Comparison of ENCODE assay signal across 17 mouse cellular contexts in genomic region chr10:42953601-42954000, GRCm38 (mm10).
"Had no signal": no experiment of that assay in that cellular context is flagged by ENCODE, and none has a peak within 500 bp of the region (broad histone marks: within the 10 kb centered on the region; RNA-seq: fewer than 3 reads in every experiment).

No protein-coding gene starts in this region.

- H3K9me3 ChIP-seq: neural tube, embryonic 12.5 days; neural tube, embryonic 13.5 days; neural tube, embryonic 15.5 days; stomach, embryonic 15.5 days had no signal

- DNase-seq: retina, postnatal 1 day; right cerebral cortex, adult 18-20 months; right cerebral cortex, postnatal 14 days; right cerebral cortex, postnatal 25 days; right cerebral cortex, postnatal 4 days; spleen, adult 18-20 months; thymus, adult 18-20 months; thymus, adult 2 months; thymus, postnatal 14 days; thymus, postnatal 25 days; thymus, postnatal 36 days; thymus, postnatal 4 days had no signal

- H3K27ac ChIP-seq: neural tube, embryonic 12.5 days; neural tube, embryonic 13.5 days; neural tube, embryonic 15.5 days; stomach, embryonic 15.5 days; stomach, postnatal 0 days had no signal

- H3K4me2 ChIP-seq: neural tube, embryonic 12.5 days; neural tube, embryonic 13.5 days; neural tube, embryonic 15.5 days; stomach, embryonic 15.5 days had no signal

- H3K9ac ChIP-seq: neural tube, embryonic 12.5 days; neural tube, embryonic 13.5 days; neural tube, embryonic 15.5 days; stomach, embryonic 15.5 days had no signal

- H3K36me3 ChIP-seq: neural tube, embryonic 12.5 days; neural tube, embryonic 13.5 days; neural tube, embryonic 15.5 days; stomach, embryonic 15.5 days had no signal

- H3K4me3 ChIP-seq: neural tube, embryonic 12.5 days; neural tube, embryonic 13.5 days; neural tube, embryonic 15.5 days; stomach, embryonic 15.5 days had no signal
